Mouse (Mus musculus): ENCODE data around the gene Kcna7. TPM values are rescaled to one million over a fixed set of nuclear protein-coding genes. Genes with fewer than 3 reads are reported as not detected.
"Not testable (repeated sequence)": the region's sequence is repeated elsewhere in the genome, so short reads cannot be mapped to it uniquely, and the experiment has no call there.

Kcna7 gene
- not detected in 2 replicates for polyA plus RNA-seq (2016; fragmentation: Nextera tagmentation; extraction: Ambion mirVana)

DNA sequence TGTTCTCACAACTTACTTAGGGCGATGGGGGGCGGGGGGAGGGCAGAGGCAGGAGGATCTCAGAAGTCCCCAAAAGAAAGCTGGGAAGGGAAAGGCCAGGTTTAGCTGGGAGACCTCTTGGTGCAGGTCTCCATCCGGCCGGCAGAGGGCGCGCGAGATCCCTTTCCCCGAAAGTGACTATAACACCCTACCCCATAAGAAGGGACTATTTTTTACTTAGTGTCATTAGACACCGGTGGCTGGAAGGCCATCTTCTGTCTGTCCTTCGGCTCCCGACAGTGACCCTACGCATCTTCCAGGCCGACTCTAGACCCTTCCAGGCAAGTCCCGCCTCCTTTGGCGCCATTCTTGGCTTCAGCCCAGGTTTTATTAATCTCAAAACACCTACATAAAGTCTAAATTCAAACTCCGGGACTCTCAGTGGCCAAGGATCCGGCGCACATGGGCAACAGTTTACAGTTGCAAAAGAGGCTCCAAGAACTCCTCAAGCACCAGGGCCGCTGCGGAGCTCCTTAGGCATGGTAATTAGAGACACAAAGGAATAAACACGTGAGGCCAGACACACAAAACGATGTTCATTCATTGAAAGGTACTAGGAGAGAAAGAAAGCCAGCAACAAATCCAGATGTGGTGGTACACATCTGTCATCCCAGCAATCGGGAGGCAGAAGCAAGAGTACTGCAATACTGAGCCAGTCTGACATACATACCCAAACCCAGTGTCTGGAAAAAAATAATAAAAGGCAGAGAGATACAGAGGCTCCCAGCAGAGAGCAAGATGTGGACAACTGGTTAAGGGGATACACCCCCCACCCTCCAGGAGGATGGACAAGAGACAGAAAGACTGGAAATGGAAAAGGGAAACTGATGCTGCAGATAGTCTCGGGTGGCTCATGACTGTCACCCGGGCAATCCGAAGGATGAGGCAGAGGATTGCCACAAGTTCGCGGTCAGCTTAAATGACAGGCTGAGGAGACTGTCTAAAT, at the start of gene Kcna7:
Gene Kcna7 (plus strand): TSS at position 563 of the 985 bp plus-strand sequence.
- Histone ChIP-seq H3K9ac (replicated peaks) (no peak within 1 kb of the TSS; the same call in 1 of the 2 replicates), H3K4me1 (peaks cover 12% of the 10 kb centered on the region), H3K36me3 (no peaks in the 10 kb centered on the region), H3K9me3 (no peaks in the 10 kb centered on the region), H3K27me3 (peaks cover 58% of the 10 kb centered on the region), H3K4me2 (replicated peaks) (peak within 1 kb of the TSS; percentile 43), H3K4me3 (peak within 1 kb of the TSS; percentile 30), H3K27ac (replicated peaks) (no peak within 1 kb of the TSS)
- 12% methylated on average over 28 of the region's 28 CpGs for WGBS
- ATAC-seq (ENCODE audit: low FRiP score, low read depth), result 0 out of 2 replicates have a peak, but pooled peaks have one; percentile 23

- WGBS, result 62% methylated on average over 13 of the region's 13 CpGs
- Histone ChIP-seq H3K36me3 (peaks cover 55% of the 10 kb centered on the region), H3K9me3 (no peaks in the 10 kb centered on the region), H3K9ac (replicated peaks) (no peak overlapping the region), H3K4me2 (replicated peaks) (no peak overlapping the region), H3K4me1 (no peaks in the 10 kb centered on the region), H3K4me3 (no peak overlapping the region), H3K27me3 (peaks cover 6% of the 10 kb centered on the region), H3K27ac (replicated peaks) (no peak overlapping the region)
- no peak for ATAC-seq (ENCODE audit: low FRiP score, low read depth)
These were observed 49.4 kb upstream of the Kcna7 start for GRCm38 (mm10) chr7:45356087-45356486.

- H3K4me1 ChIP-seq, result peaks cover 16% of the 10 kb centered on the region
- not testable (repeated sequence) for H3K4me3 ChIP-seq; H3K9ac ChIP-seq (replicated peaks); ATAC-seq (ENCODE audit: low FRiP score, low read depth); H3K27ac ChIP-seq (replicated peaks); H3K9me3 ChIP-seq; H3K4me2 ChIP-seq (replicated peaks)
- peaks cover 32% of the 10 kb centered on the region for H3K27me3 ChIP-seq
- H3K36me3 ChIP-seq, result peaks cover 33% of the 10 kb centered on the region
- WGBS, result 65% methylated on average over 11 of the region's 11 CpGs
These were observed 46.4 kb upstream of the Kcna7 start for GRCm38 (mm10) chr7:45359081-45359480.

- no peak overlapping the region for H3K9ac ChIP-seq (replicated peaks)
- peaks cover 23% of the 10 kb centered on the region for H3K36me3 ChIP-seq
- H3K4me2 ChIP-seq (replicated peaks), result peak overlapping the region; percentile 81
- H3K4me3 ChIP-seq, result no peak overlapping the region
- WGBS, result 50% methylated on average over 18 of the region's 18 CpGs
- H3K27ac ChIP-seq (replicated peaks), result no peak overlapping the region
- H3K9me3 ChIP-seq, result no peaks in the 10 kb centered on the region
- no peak; the same call in 1 of the 2 replicates for ATAC-seq (ENCODE audit: low FRiP score, low read depth)
- H3K4me1 ChIP-seq, result peaks cover 21% of the 10 kb centered on the region
- H3K27me3 ChIP-seq, result peaks cover 37% of the 10 kb centered on the region
These were observed 44.9 kb upstream of the Kcna7 start for GRCm38 (mm10) chr7:45360404-45361125.

DNA sequence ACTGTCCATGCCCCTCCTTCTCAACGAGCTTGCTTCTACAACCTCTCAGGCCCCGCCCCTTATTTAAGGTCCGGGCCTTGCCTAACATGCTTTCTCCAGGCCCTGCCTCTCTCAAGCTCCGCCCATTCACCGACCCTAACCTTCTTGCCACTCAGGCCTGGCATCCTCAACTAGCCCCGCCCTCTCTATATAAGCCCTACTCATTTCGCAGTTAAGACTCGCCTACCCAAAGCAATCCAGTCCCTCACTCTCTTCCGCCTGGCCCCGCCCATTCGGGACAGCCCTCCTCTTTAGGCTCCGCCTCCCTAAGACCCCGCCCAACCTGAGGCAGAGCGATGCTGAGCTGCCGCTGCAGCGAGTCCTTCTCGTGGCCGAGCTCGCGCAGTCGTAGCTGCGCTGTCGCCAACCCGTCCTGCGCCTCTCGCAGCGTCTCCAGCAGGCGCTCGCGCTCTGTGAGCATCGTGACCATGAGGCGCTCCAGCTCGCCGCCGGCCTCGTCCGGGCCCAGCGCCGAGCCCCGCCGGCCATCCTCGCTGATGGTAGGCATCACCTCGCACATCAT, 44.1 kb upstream of the Kcna7 start:
- WGBS, result under 1% methylated on average over 43 of the region's 43 CpGs
- peak overlapping the region; percentile 46 for H3K4me3 ChIP-seq
- H3K27me3 ChIP-seq, result peaks cover 37% of the 10 kb centered on the region
- H3K36me3 ChIP-seq, result peaks cover 19% of the 10 kb centered on the region
- peaks cover 26% of the 10 kb centered on the region for H3K4me1 ChIP-seq
- H3K9ac ChIP-seq (replicated peaks), result peak overlapping the region; percentile 65
- peak; percentile 89 for ATAC-seq (ENCODE audit: low FRiP score, low read depth)
- H3K4me2 ChIP-seq (replicated peaks), result peak overlapping the region; percentile 81
- peak overlapping the region; percentile 68 for H3K27ac ChIP-seq (replicated peaks)
- H3K9me3 ChIP-seq, result no peaks in the 10 kb centered on the region

GRCm38 (mm10) chr7:45362801-45363200, 42.7 kb upstream of the Kcna7 start:
- no peaks in the 10 kb centered on the region for H3K9me3 ChIP-seq
- H3K36me3 ChIP-seq, result peaks cover 6% of the 10 kb centered on the region; the same call in 1 of the 2 replicates
- H3K4me1 ChIP-seq, result peaks cover 31% of the 10 kb centered on the region
- no peak overlapping the region for H3K4me3 ChIP-seq
- ATAC-seq (ENCODE audit: low FRiP score, low read depth), result no peak
- H3K9ac ChIP-seq (replicated peaks), result no peak overlapping the region
- 9% methylated on average over 13 of the region's 13 CpGs for WGBS
- H3K27me3 ChIP-seq, result peaks cover 37% of the 10 kb centered on the region
- H3K4me2 ChIP-seq (replicated peaks), result peak overlapping the region; percentile 13; the same call in 1 of the 2 replicates
- H3K27ac ChIP-seq (replicated peaks), result no peak overlapping the region

DNA sequence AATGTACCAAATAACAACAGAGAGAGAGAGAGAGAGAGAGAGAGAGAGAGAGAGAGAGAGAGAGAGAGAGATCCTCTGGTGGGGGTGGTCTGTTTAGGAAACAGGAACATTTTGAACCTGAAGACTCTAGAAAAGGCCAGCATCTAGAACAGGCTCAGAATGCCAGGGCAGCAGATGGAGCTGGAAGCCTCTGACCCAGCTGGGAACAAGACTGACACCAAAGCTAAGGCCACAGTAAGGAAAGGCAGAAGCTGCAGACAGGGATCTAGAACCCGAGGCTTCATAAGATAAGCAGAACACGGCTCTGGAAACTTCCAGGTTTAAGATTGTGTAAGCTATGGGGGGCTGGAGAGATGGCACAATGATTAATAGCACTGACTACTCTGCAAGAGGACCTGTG, 41.5 kb upstream of the Kcna7 start:
- 84% methylated on average over 2 of the region's 2 CpGs for WGBS
- H3K4me1 ChIP-seq, result peaks cover 37% of the 10 kb centered on the region

DNA sequence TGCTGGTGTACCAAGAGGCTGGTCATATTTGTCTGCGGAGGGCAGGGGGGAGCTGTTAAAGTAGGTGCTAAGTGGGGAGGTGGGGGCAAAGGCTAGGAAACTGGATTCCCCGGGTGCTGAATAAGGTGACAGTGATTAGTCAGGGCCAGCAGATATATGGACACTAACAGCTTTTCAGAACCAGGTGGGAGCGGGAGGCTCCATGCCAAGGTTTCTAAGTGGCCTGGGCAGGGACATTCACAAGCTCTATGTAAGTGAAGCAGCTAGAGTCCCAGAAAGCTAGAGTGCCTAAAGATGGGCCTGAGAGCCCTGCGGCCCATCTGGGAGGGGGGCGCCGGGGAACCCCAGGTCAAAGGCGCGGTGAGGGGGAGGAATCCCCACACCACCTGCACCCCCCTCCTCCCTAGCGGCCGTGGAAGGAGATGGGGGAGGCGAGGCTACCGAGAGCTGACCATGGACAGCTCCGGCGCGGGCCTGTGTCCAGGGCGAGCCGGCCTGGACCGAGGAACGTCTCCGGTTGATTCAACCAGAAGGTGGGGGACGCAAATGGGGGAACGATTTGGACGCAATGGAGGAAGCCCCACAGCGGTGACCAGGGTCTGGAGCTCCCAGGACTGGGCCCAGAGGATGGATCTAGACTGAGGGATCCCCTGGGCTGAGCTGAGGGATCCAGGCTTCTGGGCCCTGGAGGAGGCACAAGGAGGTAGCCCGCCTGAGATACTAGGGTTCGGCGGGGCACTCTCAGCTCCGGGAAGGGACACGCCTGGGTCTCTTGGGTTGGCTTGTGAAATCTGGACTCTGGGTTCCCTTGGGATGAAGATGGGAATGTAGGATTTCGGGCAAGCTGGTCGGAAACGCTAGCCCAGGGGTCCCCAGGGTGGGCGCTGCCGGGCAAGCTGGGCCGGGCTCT, 39.5 kb upstream of the Kcna7 start:
- Histone ChIP-seq H3K27ac (replicated peaks) (peak overlapping the region; percentile 58; the same call in 1 of the 2 replicates), H3K9ac (replicated peaks) (peak overlapping the region; percentile 89), H3K27me3 (peaks cover 62% of the 10 kb centered on the region), H3K9me3 (no peaks in the 10 kb centered on the region), H3K4me1 (peaks cover 50% of the 10 kb centered on the region), H3K4me3 (peak overlapping the region; percentile 87), H3K36me3 (no peaks in the 10 kb centered on the region), H3K4me2 (replicated peaks) (peak overlapping the region; percentile 77)
- 3% methylated on average over 35 of the region's 35 CpGs for WGBS
- ATAC-seq (ENCODE audit: low FRiP score, low read depth), result no peak

More for the DNA sequence above, 41.5 kb upstream of the Kcna7 start:
- Histone ChIP-seq H3K4me2 (replicated peaks) (no peak overlapping the region), H3K4me3 (no peak overlapping the region), H3K27ac (replicated peaks) (no peak overlapping the region), H3K36me3 (no peaks in the 10 kb centered on the region), H3K9me3 (no peaks in the 10 kb centered on the region), H3K27me3 (peaks cover 48% of the 10 kb centered on the region), H3K9ac (replicated peaks) (no peak overlapping the region)
- no peak for ATAC-seq (ENCODE audit: low FRiP score, low read depth)

- 1% methylated on average over 15 of the region's 26 CpGs for WGBS
- peaks cover 64% of the 10 kb centered on the region for H3K27me3 ChIP-seq
- H3K4me3 ChIP-seq, result peak within 1 kb of the TSS; percentile 87
- ATAC-seq (ENCODE audit: low FRiP score, low read depth), result peak; percentile 45
- H3K9ac ChIP-seq (replicated peaks), result peak within 1 kb of the TSS; percentile 89
- peak within 1 kb of the TSS; percentile 71 for H3K27ac ChIP-seq (replicated peaks)
- 0 out of 2 replicates have a peak, but pooled peaks cover 2% of the 10 kb centered on the region for H3K36me3 ChIP-seq
- no peaks in the 10 kb centered on the region for H3K9me3 ChIP-seq
- H3K4me1 ChIP-seq, result peaks cover 51% of the 10 kb centered on the region
- H3K4me2 ChIP-seq (replicated peaks), result peak within 1 kb of the TSS; percentile 77
These were observed 38.8 kb upstream of the Kcna7 start, which contains the start of gene Ppfia3 for GRCm38 (mm10) chr7:45366652-45367019. Gene Ppfia3, minus strand, starts transcription at chr7:45367019.

DNA sequence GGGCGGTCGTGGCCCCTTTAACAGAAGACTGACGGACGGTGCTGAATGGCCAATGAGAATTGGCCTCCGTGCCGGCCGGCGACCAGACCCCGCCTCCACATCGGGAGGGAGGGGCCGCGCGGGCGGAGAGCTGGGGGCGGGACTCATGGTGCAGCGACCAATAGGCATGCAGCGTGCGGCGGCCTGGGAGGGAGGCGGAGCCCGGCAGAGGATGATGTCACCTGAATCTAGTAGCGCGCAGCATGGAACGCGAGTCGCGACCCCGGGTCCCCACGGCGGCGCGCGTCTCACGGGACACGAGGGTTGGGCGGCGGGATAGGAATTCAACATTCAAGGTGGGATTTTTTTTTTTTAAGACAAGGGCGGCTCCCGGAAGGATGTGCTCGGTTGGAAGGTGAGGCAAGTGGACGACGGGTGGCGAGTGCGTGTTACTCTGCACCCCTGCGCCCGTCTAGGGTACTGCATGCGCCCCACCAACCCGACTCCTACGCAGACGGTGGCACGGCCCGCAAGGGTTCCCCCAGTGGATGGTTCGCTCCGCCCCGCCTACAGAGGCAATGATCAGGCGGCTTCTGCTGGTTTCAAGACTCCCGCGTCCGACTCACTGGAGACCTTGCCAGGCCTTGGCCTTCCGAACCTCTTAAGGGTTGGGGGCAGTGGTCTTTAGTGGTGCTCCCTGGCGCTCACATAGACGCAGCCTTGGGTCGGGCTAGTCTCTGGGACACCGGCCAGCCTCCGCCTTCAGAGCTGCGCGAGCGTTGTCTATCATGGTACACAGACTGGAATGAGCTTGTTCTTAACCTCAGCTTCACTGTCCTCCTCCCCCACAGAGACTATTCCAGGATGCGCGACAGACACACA, 38.2 kb upstream of the Kcna7 start:
- Histone ChIP-seq H3K27me3 (peaks cover 63% of the 10 kb centered on the region), H3K4me2 (replicated peaks) (peak overlapping the region; percentile 77), H3K36me3 (peaks cover 7% of the 10 kb centered on the region; the same call in 1 of the 2 replicates), H3K9ac (replicated peaks) (peak overlapping the region; percentile 89), H3K27ac (replicated peaks) (peak overlapping the region; percentile 71), H3K4me1 (peaks cover 45% of the 10 kb centered on the region), H3K4me3 (peak overlapping the region; percentile 87), H3K9me3 (no peaks in the 10 kb centered on the region)
- peak; percentile 87 for ATAC-seq (ENCODE audit: low FRiP score, low read depth)
- under 1% methylated on average over 70 of the region's 70 CpGs for WGBS

Measured in midbrain, embryonic 12.5 days (tissue).